Mouse (Mus musculus) C2C12 (cell line): ENCODE measurements around the gene Trem2. TPM values are rescaled to one million over a fixed set of nuclear protein-coding genes. Genes with fewer than 3 reads are reported as not detected.

ENCODE experiments used
- H3K27me3 ChIP-seq: one replicate; pipeline ENCODE4 v1.6.1; 2011; ENCODE audit not compliant: control insufficient read depth, insufficient read depth, insufficient read length
- H3K36me3 ChIP-seq: one replicate; pipeline ENCODE4 v1.6.1; 2011; ENCODE audit not compliant: control insufficient read depth, insufficient read depth
- H3K4me3 ChIP-seq: one replicate; pipeline ENCODE4 v1.5.1; 2011; ENCODE audit warnings: mild to moderate bottlenecking, control low read depth; ENCODE audit not compliant: poor library complexity, insufficient read depth, severe bottlenecking
- H3K79me2 ChIP-seq: one replicate; pipeline ENCODE4 v1.6.1; 2011; ENCODE audit not compliant: control insufficient read depth, insufficient read depth
- H3K79me3 ChIP-seq: one replicate; pipeline ENCODE4 v1.6.1; 2011; ENCODE audit warnings: low read depth, control low read depth
- H3ac ChIP-seq: one replicate; pipeline ENCODE3; 2011; ENCODE audit warnings: low read depth; ENCODE audit not compliant: control insufficient read depth, insufficient read length
- CEBPB ChIP-seq: IDR thresholded peaks from one replicate; pipeline ENCODE4 v1.6.1; 2011; ENCODE audit warnings: low read depth, mild to moderate bottlenecking, control low read depth, moderate library complexity
- CTCF ChIP-seq: IDR thresholded peaks from one replicate; pipeline ENCODE4 v1.5.1; 2011; ENCODE audit not compliant: control insufficient read depth, insufficient read depth, insufficient read length
- FOSL1 ChIP-seq: IDR thresholded peaks from one replicate; pipeline ENCODE4 v1.8.0; 2011; ENCODE audit warnings: mild to moderate bottlenecking, low read length; ENCODE audit not compliant: poor library complexity, insufficient read depth, severe bottlenecking
- MAX ChIP-seq: IDR thresholded peaks from one replicate; pipeline ENCODE4 v1.6.1; 2011; ENCODE audit warnings: mild to moderate bottlenecking, control low read depth
- MYOD1 ChIP-seq: IDR thresholded peaks from one replicate; pipeline ENCODE4 v1.6.1; 2011; ENCODE audit warnings: low read depth; ENCODE audit not compliant: control insufficient read depth, insufficient read length
- MYOG ChIP-seq: IDR thresholded peaks from one replicate; pipeline ENCODE4 v1.6.1; 2011; ENCODE audit not compliant: control insufficient read depth, insufficient read length; ENCODE audit errors: extremely low read depth
- USF1 ChIP-seq: IDR thresholded peaks from one replicate; pipeline ENCODE4 v1.6.1; 2011; ENCODE audit warnings: low read depth, mild to moderate bottlenecking, control low read depth, moderate library complexity
- long read RNA-seq, 2 experiments: library from polyadenylated mRNA; unstranded; transcript quantifications; one replicate each; pipeline ENCODE4 v2.0.0; 2019 to 2020
- polyA plus RNA-seq: library from polyadenylated mRNA; unstranded; fragments of >200 nt; fragmentation: generic; extraction: Trizol; gene quantifications from one replicate; pipeline ENCODE4 v1.2.1, GENCODE M21; 2012; ENCODE audit warnings: missing spikeins

Gene Trem2
- polyA plus RNA-seq: not detected
- long read RNA-seq, experiment 1: 0 reads
- long read RNA-seq, experiment 2: 0 reads

DNA sequence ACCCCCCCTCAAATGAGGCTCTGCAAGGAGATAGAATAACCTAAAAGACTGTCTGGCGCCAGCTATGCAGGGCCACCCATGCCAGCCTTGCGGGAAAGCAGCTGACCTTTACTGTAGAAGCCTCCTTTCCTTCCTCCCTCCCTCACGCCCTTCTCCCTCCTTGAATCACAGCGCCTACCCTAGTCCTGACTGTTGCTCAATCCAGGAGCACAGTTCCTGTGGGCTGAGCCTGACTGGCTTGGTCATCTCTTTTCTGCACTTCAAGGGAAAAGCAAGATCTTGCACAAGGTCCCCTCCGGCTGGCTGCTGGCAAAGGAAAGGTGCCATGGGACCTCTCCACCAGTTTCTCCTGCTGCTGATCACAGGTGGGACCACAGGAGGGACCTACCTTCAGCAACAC lies at the start of gene Trem2:
Trem2 (plus strand) TSS at position 171 of the 400 bp plus-strand sequence.
- Histone ChIP-seq H3K79me2 (no peaks in the 10 kb centered on the region), H3K4me3 (no peak within 1 kb of the TSS), H3K27me3 (peaks cover 7% of the 10 kb centered on the region), H3K36me3 (no peaks in the 10 kb centered on the region), H3K79me3 (no peaks in the 10 kb centered on the region), H3ac (no peak within 1 kb of the TSS)
- TF ChIP-seq MYOD1: no peak
- TF ChIP-seq CTCF: no peak
- TF ChIP-seq FOSL1: no peak
- no peak for TF ChIP-seq CEBPB
- TF ChIP-seq MAX: no peak
- no peak for TF ChIP-seq USF1
- TF ChIP-seq MYOG: no peak

DNA sequence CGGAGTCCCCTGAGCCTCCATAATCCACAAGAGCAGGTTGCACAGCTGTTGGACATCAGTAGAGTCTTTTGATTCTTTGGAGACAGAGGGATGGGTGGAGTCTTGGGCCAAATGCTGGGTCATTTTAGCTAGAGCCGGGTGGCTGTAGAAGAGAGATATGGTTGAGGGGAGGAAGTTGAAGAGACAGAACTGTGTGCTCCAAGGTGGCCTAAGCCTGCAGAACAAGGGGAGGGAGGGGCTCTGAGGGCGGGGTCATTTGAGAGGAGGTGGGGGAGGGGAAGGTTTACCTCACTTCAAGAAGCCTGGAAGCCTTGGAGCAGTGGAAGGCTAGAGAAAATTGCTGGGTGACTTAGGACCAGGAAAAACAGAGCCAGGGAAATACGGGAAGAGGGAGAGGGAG lies 47.0 kb upstream of the Trem2 start, which contains the start of gene Treml2:
Treml2 (plus strand) TSS at position 296 of the 400 bp plus-strand sequence.
- Histone ChIP-seq H3K4me3 (no peak within 1 kb of the TSS), H3K79me3 (no peaks in the 10 kb centered on the region), H3K36me3 (no peaks in the 10 kb centered on the region), H3K27me3 (no peaks in the 10 kb centered on the region), H3ac (no peak within 1 kb of the TSS), H3K79me2 (no peaks in the 10 kb centered on the region)
- TF ChIP-seq MYOD1: no peak
- TF ChIP-seq FOSL1: no peak
- no peak for TF ChIP-seq CEBPB
- no peak for TF ChIP-seq CTCF
- no peak for TF ChIP-seq MYOG

DNA sequence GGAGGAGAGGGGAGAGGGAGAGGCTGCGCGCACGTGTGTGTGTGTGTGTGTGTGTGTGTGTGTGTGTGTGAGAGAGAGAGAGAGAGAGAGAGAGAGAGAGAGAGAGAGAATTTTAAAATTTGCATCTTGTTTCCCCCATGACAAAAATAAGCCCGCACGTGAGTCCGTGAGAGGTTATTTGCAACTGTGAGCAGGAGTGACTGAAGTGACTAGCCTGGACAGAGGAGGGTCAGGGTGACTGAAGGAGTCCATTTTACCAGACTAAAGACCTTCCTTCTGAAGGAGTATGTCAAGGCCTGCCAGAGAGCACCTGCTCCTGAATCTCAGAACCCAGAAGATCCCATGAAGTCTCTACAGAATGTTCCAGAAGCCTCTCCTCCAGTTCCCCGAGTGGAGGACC lies 46.4 kb upstream of the Trem2 start:
- Histone ChIP-seq H3K79me3 (no peaks in the 10 kb centered on the region), H3K4me3 (no peak overlapping the region), H3K79me2 (no peaks in the 10 kb centered on the region), H3K36me3 (no peaks in the 10 kb centered on the region), H3K27me3 (no peaks in the 10 kb centered on the region), H3ac (no peak overlapping the region)
- no peak for TF ChIP-seq MYOG
- no peak for TF ChIP-seq USF1
- TF ChIP-seq CEBPB: no peak
- no peak for TF ChIP-seq MYOD1
- TF ChIP-seq CTCF: no peak
- TF ChIP-seq MAX: no peak
- no peak for TF ChIP-seq FOSL1

DNA sequence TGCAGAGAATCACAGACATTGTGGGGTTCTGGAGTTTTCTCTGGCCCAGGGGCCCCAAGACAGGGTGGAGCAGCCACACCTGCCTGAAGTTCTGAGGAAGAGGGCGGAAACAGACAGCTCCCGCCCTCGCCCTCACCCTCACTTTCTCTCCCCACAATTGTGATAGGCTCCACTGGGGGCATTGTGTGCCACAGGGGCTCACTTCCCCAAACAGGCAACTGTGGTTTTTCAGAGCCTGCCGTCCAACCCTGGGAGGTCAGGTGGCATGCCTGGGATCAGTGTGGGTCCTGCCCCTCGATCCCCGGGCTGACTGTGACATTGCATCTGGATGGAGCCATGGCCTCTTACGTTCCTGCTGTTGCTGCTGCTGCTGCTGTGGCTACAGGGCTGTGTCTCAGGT lies 46.0 kb upstream of the Trem2 start:
- H3K4me3 ChIP-seq: no peak overlapping the region
- no peak for TF ChIP-seq USF1
- TF ChIP-seq MAX: no peak
- TF ChIP-seq MYOG: no peak
- no peak for TF ChIP-seq FOSL1
- no peak for TF ChIP-seq CEBPB
- no peak for TF ChIP-seq CTCF
- no peak for TF ChIP-seq MYOD1
- no peaks in the 10 kb centered on the region for H3K79me2 ChIP-seq
- no peaks in the 10 kb centered on the region for H3K36me3 ChIP-seq
- no peaks in the 10 kb centered on the region for H3K27me3 ChIP-seq
- H3K79me3 ChIP-seq: no peaks in the 10 kb centered on the region
- H3ac ChIP-seq: no peak overlapping the region

DNA sequence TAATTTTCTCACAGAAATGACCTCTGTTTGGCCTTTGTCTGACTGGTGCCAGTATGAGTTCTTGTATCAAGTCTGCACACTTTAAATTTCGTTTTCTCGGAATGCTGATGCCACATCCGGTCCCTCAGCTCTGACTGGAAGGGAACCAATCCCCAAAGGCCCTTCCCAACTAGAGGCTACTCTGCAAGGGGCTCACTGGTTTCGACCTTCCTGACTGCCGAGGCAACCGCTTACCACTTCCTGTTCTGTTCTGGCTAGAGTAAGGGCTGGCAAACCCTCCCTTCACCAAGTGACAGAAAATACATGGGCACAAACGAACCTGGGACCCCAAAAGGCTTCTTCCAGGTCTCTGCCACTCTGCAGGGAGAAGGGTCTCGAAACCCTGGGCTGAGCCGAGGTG lies 45.3 kb upstream of the Trem2 start:
- TF ChIP-seq USF1 (no peak), MAX (no peak), MYOG (no peak), FOSL1 (no peak), CEBPB (no peak), CTCF (no peak), MYOD1 (no peak)
- H3K4me3 ChIP-seq: no peak overlapping the region
- no peaks in the 10 kb centered on the region for H3K79me2 ChIP-seq
- H3K79me3 ChIP-seq: no peaks in the 10 kb centered on the region
- H3K36me3 ChIP-seq: no peaks in the 10 kb centered on the region
- H3ac ChIP-seq: no peak overlapping the region
- no peaks in the 10 kb centered on the region for H3K27me3 ChIP-seq

DNA sequence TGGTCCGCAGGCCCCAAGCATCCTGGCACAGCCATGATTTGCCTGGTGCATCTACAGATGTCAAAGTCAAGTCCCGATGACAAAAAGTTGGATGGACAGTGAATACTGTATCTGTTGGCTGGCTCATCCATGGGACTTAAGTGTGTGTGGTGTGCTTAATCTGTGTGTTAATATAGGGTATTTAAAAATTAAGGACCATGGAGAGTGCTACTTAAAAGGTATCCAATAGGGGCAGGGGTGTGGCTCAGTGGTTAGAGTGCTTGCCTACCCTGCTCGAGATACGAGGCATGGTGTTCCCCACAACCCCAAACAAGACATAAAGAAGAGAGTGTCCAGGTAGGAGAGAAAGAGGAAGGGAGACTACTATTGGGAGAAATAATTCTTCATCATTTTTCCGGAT lies 44.4 kb upstream of the Trem2 start:
- H3K36me3 ChIP-seq: no peaks in the 10 kb centered on the region
- no peak overlapping the region for H3K4me3 ChIP-seq
- H3ac ChIP-seq: no peak overlapping the region
- no peaks in the 10 kb centered on the region for H3K79me3 ChIP-seq
- TF ChIP-seq FOSL1: no peak
- TF ChIP-seq MAX: no peak
- no peak for TF ChIP-seq CTCF
- TF ChIP-seq MYOG: no peak
- no peak for TF ChIP-seq USF1
- no peak for TF ChIP-seq CEBPB
- no peak for TF ChIP-seq MYOD1
- no peaks in the 10 kb centered on the region for H3K79me2 ChIP-seq
- H3K27me3 ChIP-seq: no peaks in the 10 kb centered on the region
